Mouse (Mus musculus) small intestine, adult 2 months (tissue): ENCODE measurements around the gene Mgme1. TPM values are rescaled to one million over a fixed set of nuclear protein-coding genes. Genes with fewer than 3 reads are reported as not detected.
A peak's percentile ranks its signal among the peaks of the same experiment; 100 is the strongest.

Source experiments
- H3K27ac ChIP-seq: fragments of 200-500 bp; 2 replicates; pipeline ENCODE4 v1.5.1; 2012; ENCODE audit warnings: low read depth, low read length, control low read depth, inconsistent platforms; ENCODE audit not compliant: insufficient read depth
- H3K27me3 ChIP-seq: fragments of 200-500 bp; 2 replicates; pipeline ENCODE4 v1.6.1; 2012; ENCODE audit warnings: mild to moderate bottlenecking, moderate library complexity, low read length, inconsistent platforms; ENCODE audit not compliant: control insufficient read depth, insufficient read depth
- H3K36me3 ChIP-seq: fragments of 200-500 bp; 2 replicates; pipeline ENCODE4 v1.6.1; 2012; ENCODE audit warnings: mild to moderate bottlenecking, low read length, control low read depth, inconsistent platforms; ENCODE audit not compliant: control insufficient read depth, insufficient read depth
- H3K4me1 ChIP-seq: fragments of 200-500 bp; 2 replicates; pipeline ENCODE4 v1.6.1; 2012; ENCODE audit warnings: low read length, inconsistent platforms, mixed read lengths; ENCODE audit not compliant: control insufficient read depth, insufficient read depth, insufficient read length
- H3K4me3 ChIP-seq: fragments of 200-500 bp; 2 replicates; pipeline ENCODE4 v1.5.1; 2012; ENCODE audit warnings: low read depth, mild to moderate bottlenecking, control low read depth, inconsistent platforms, low read length, moderate library complexity
- CTCF ChIP-seq: fragments of 200-500 bp; IDR thresholded peaks from 2 replicates; pipeline ENCODE4 v1.5.1; 2012; ENCODE audit warnings: low read depth, mild to moderate bottlenecking, control low read depth, inconsistent platforms, low read length, moderate library complexity, mixed read lengths; ENCODE audit not compliant: insufficient replicate concordance, insufficient read length; ENCODE audit errors: extremely low read depth
- POLR2A ChIP-seq: fragments of 200-500 bp; IDR thresholded peaks from 2 replicates; pipeline ENCODE4 v1.6.1; 2012; ENCODE audit warnings: low read depth, mild to moderate bottlenecking, control low read depth, inconsistent platforms, low read length, moderate library complexity
- WGBS: fragments of 180-500 bp; shearing (Covaris S2); methylation state at CpG from one replicate; pipeline ENCODE4 v1.1.7; 2018; 5-methylcytosine and 5-hydroxymethylcytosine counted together
- polyA plus RNA-seq: library from polyadenylated mRNA; depleted of rRNA; stranded (reverse); fragments of >200 nt; gene quantifications from 2 replicates; pipeline ENCODE4 v1.2.3, GENCODE M21; 2012; rRNA removed

Mgme1 gene
- 1.0 and 1.9 TPM in 2 replicates for polyA plus RNA-seq

DNA sequence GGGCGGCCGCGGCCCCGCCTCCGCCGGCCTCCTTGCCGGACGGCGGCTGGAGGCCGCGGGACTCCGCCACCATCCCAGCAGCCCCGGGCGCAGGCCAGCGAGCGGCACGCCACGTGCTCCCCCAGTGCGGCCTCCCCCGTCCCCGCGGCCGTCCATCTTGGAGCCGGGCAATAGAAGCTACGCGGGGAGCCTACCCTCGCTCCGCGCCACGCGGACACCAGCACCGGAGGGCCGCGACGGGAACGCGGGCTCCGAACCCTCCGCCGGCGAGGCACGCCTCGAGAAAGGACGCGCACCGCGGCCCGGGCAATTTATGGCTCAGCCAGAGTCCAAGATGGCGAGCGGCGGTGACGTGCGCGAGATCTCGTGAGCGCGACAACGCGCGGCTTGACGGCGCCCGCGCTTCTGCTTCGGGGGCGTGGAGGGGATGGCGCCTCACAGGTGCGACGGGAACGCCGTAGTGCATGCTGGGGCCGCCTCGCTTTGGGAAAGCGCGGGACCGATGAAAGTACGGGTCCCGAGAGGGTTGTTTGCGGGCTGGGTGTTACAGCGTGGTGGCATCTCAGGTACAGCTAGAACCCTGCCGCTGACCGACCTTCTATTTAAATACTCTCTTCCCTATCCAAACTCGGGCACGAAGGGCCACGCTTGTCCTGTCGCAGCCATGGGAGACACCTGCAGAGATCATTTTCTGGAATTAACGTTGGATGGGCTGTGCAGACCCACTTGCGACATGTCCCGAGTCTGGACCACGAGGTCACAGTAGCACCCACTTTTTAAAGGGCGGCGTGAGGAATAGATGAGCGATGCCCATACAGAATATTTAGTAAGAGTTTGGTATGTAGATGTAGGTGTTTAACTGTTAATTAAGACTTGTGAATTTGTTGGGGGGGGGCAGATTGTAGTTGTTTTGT, at the start of gene Mgme1, which contains the start of gene Snx5:
TSS of gene Mgme1 (plus strand) at position 157 of the 914 bp plus-strand sequence.
TSS of gene Snx5 (minus strand) at position 400 of the 914 bp plus-strand sequence.
- Histone ChIP-seq H3K27me3 (no peaks in the 10 kb centered on the region), H3K36me3 (no peaks in the 10 kb centered on the region), H3K4me3 (peak within 1 kb of the TSS; percentile 89), H3K27ac (peak within 1 kb of the TSS; percentile 89), H3K4me1 (peaks cover 8% of the 10 kb centered on the region; the same call in 1 of the 2 replicates)
- TF ChIP-seq POLR2A (peak; percentile 44), CTCF (no peak)
- under 1% methylated on average over 93 of the region's 93 CpGs for WGBS

DNA sequence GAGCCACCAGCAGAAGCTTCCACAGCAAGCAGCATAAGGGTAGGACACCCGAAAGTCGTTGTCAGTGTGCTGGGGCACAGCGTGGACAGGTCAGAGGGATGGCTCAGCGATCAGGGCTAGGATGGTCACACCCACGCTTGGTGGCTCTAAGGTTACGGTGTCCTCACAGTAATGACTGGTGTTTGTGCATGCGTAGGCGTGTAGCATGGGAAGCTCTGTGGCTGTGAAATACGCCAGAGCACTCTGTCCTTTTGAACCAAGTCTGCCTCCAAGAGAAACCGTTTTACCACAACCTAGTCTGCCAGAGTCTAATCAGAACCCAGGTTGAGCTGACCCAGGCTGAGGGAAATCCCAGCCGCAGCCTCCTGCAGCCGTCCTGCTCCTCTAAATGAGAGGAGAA, 46.1 kb upstream of the Mgme1 start:
- H3K27ac ChIP-seq = no peak overlapping the region

DNA sequence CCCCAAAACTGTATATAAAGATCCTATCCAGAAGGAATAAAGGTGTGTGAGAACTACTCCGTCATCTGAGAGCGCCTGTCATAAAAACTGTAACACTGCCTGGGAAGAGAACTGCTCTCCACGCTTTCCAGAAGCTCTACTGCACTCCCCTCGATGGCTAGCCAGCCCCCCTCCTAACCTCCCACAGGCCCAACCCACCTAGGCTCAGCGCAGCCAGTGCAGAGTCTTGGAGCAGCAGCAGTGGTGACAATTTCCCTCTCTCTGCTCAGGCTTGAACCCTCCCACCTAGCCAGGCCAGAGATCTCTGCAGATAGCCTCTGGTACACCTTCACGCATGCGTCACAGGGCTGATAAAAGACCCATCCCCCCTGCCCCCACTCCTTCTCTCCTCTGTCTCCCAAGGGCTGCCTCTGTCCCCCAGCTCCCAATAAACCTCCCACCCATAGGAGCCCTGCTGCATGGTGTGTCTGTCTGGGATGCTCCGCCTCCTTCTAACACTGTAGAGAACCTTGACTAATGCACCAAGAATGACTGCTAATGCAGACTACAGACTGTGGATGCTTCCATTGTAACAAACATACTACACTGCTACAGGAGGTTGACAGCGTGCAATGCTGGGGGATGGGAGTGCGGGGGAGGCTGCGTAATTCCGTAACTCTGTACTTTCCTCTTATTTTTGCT, 43.4 kb upstream of the Mgme1 start:
- Histone ChIP-seq H3K27ac (no peak overlapping the region), H3K4me3 (no peak overlapping the region), H3K4me1 (peaks cover 5% of the 10 kb centered on the region; the same call in 1 of the 2 replicates), H3K36me3 (no peaks in the 10 kb centered on the region), H3K27me3 (no peaks in the 10 kb centered on the region)
- WGBS = 93% methylated on average over 12 of the region's 12 CpGs
- TF ChIP-seq POLR2A (no peak), CTCF (no peak)

More for the DNA sequence above, 46.1 kb upstream of the Mgme1 start:
- H3K36me3 ChIP-seq = no peaks in the 10 kb centered on the region
- H3K4me3 ChIP-seq = no peak overlapping the region
- no peaks in the 10 kb centered on the region; the same call in 1 of the 2 replicates for H3K4me1 ChIP-seq
- TF ChIP-seq CTCF (no peak), POLR2A (no peak)
- no peaks in the 10 kb centered on the region for H3K27me3 ChIP-seq
- 50% methylated on average over 12 of the region's 12 CpGs for WGBS

DNA sequence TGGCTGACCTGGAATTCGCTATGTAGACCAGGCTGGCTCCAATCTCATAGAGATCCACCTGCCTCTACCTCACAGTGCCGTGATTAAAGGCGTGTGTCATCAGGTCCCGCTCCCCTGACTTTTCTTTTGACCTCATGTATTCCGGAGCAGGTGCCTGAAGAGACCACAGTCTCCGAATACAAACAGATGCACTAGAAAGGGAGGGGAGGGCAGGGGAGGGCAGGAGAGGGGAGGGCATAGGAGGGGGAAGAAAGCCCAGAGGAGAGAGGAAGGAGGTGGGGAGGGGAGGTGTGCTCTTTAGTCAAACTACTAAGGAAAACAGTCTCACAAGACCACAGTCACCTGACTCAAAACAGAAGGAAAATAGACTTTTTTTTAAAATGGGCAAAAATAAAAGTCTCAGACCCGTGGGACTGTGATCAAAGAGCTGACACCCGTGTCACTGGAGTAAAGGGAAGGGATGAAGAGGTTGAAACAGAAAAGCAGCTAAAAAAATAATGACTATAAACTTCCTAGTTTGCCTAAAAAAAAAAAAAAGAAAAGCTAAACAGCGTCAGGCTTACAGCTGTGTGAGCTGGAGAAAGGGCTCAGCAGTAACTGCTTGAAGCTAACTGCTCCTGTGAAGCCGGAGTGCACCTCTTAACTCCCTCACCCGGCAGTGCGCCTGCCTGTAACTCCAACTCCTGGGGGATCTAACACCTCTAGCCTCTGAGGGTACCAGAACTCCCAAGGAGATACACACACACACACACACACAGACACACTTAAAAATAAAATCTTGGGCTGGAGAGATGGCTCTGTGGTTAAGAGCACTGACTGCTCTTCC, 41.7 kb upstream of the Mgme1 start:
- Histone ChIP-seq H3K4me1 (peaks cover 5% of the 10 kb centered on the region; the same call in 1 of the 2 replicates), H3K36me3 (no peaks in the 10 kb centered on the region), H3K4me3 (no peak overlapping the region), H3K27ac (no peak overlapping the region), H3K27me3 (no peaks in the 10 kb centered on the region)
- TF ChIP-seq POLR2A = no peak
- no peak for TF ChIP-seq CTCF
- WGBS = 83% methylated on average over 12 of the region's 12 CpGs

DNA sequence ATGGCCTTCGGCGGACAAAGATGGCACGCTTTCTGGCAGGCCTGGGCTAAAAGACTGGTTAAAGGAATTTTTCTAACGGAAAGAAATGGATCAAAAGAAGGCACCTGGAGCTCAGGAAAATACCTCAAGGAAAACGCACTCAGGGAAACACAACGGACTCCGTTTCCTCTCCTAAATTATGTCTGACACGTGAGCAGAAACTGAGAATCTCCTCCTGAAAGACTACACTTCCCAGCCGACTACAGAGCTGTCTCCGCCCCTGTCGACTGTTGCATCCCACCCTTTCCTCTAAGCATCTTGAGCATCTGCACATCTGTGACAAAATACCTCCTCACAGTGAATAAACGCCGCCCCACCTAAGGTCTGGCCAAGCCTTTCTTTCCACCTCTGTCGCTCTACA, 40.8 kb upstream of the Mgme1 start:
- Histone ChIP-seq H3K36me3 (no peaks in the 10 kb centered on the region), H3K4me3 (no peak overlapping the region), H3K27ac (no peak overlapping the region), H3K27me3 (no peaks in the 10 kb centered on the region), H3K4me1 (peaks cover 5% of the 10 kb centered on the region; the same call in 1 of the 2 replicates)
- WGBS = 87% methylated on average over 14 of the region's 14 CpGs
- TF ChIP-seq POLR2A (no peak), CTCF (no peak)

DNA sequence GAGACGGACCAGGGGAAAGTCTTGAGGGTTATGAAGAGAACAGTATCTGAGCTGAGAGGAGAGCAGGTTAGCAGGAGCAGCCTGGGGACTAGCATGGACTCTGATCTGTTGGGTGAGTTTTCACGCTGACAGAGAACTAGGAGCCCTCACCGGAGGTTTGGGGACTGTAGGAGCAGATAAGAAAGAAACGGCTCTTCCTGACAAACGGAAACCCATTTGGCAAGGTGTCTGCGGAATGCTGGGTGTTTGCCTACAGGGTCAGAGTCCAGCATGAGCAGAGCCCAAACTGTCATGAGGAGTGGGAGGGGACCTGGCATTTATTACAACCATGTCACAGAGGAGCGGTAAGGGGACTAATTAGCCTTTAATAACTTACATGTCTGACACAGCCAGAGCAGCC, 40.0 kb upstream of the Mgme1 start:
- Histone ChIP-seq H3K27ac (no peak overlapping the region), H3K27me3 (no peaks in the 10 kb centered on the region), H3K4me3 (peak overlapping the region; percentile 11; the same call in 1 of the 2 replicates), H3K4me1 (peaks cover 5% of the 10 kb centered on the region; the same call in 1 of the 2 replicates), H3K36me3 (no peaks in the 10 kb centered on the region)
- TF ChIP-seq CTCF (no peak), POLR2A (no peak)
- WGBS = 10% methylated on average over 7 of the region's 7 CpGs
